Mouse (Mus musculus): ENCODE results near the gene Aebp2. TPM values are rescaled to one million over a fixed set of nuclear protein-coding genes. Genes with fewer than 3 reads are reported as not detected.

Aebp2 gene
- polyA plus RNA-seq, 1 experiment from 2014 or later, result 11.8 TPM

- Histone ChIP-seq H3K9ac (ENCODE audit: low read length) (no peak overlapping the region), H3K36me3 (ENCODE audit: control insufficient read depth, insufficient read depth, low read length) (no peaks in the 10 kb centered on the region), H3K4me3 (ENCODE audit: low read depth, low read length) (no peak overlapping the region), H3K4me2 (ENCODE audit: low read depth) (no peak overlapping the region), H3K27me3 (ENCODE audit: control insufficient read depth, insufficient read depth, low read length) (no peaks in the 10 kb centered on the region), H3K9me3 (ENCODE audit: control insufficient read depth, low read length) (no peaks in the 10 kb centered on the region), H3K27ac (ENCODE audit: low read depth, low read length) (no peak overlapping the region), H3K4me1 (ENCODE audit: control insufficient read depth, insufficient read depth, low read length) (peaks cover 8% of the 10 kb centered on the region)
- DNase-seq (ENCODE audit: low spot score) (no peak), ATAC-seq (ENCODE audit: insufficient read depth, low FRiP score, low TSS enrichment) (no peak)
- 89% methylated on average over 4 of the region's 4 CpGs for whole genome bisulfite sequencing
Measured at GRCm38 (mm10) chr6:140629176-140629859, 6.9 kb downstream of the Aebp2 start.

- H3K27ac ChIP-seq (ENCODE audit: low read depth, low read length), result no peak overlapping the region
- 71% methylated on average over 4 of the region's 4 CpGs for WGBS
Measured at GRCm38 (mm10) chr6:140630306-140630705, 7.8 kb downstream of the Aebp2 start.

GRCm38 (mm10) chr6:140633616-140634015 is 11.2 kb downstream of the Aebp2 start:
- no peak overlapping the region for H3K4me3 ChIP-seq (ENCODE audit: low read depth, low read length)
- H3K27me3 ChIP-seq (ENCODE audit: control insufficient read depth, insufficient read depth, low read length), result no peaks in the 10 kb centered on the region
- H3K9ac ChIP-seq (ENCODE audit: low read length), result no peak overlapping the region
- H3K27ac ChIP-seq (ENCODE audit: low read depth, low read length), result no peak overlapping the region
- DNase-seq (ENCODE audit: low spot score) (no peak), ATAC-seq (ENCODE audit: insufficient read depth, low FRiP score, low TSS enrichment) (no peak)
- 0 out of 2 replicates have a peak, but pooled peaks cover 4% of the 10 kb centered on the region for H3K36me3 ChIP-seq (ENCODE audit: control insufficient read depth, insufficient read depth, low read length)
- H3K4me1 ChIP-seq (ENCODE audit: control insufficient read depth, insufficient read depth, low read length), result no peaks in the 10 kb centered on the region
- WGBS, result 95% methylated on average over 8 of the region's 8 CpGs
- no peaks in the 10 kb centered on the region for H3K9me3 ChIP-seq (ENCODE audit: control insufficient read depth, low read length)
- H3K4me2 ChIP-seq (ENCODE audit: low read depth), result no peak overlapping the region

More at GRCm38 (mm10) chr6:140630306-140630705, 7.8 kb downstream of the Aebp2 start:
- Histone ChIP-seq H3K4me1 (ENCODE audit: control insufficient read depth, insufficient read depth, low read length) (peaks cover 8% of the 10 kb centered on the region), H3K27me3 (ENCODE audit: control insufficient read depth, insufficient read depth, low read length) (no peaks in the 10 kb centered on the region), H3K36me3 (ENCODE audit: control insufficient read depth, insufficient read depth, low read length) (no peaks in the 10 kb centered on the region), H3K9me3 (ENCODE audit: control insufficient read depth, low read length) (no peaks in the 10 kb centered on the region), H3K4me2 (ENCODE audit: low read depth) (no peak overlapping the region), H3K4me3 (ENCODE audit: low read depth, low read length) (no peak overlapping the region), H3K9ac (ENCODE audit: low read length) (no peak overlapping the region)
- DNase-seq (ENCODE audit: low spot score) (no peak), ATAC-seq (ENCODE audit: insufficient read depth, low FRiP score, low TSS enrichment) (no peak)

- Histone ChIP-seq H3K4me3 (ENCODE audit: low read depth, low read length) (no peak overlapping the region), H3K4me1 (ENCODE audit: control insufficient read depth, insufficient read depth, low read length) (no peaks in the 10 kb centered on the region), H3K4me2 (ENCODE audit: low read depth) (no peak overlapping the region), H3K9ac (ENCODE audit: low read length) (no peak overlapping the region), H3K27ac (ENCODE audit: low read depth, low read length) (no peak overlapping the region), H3K9me3 (ENCODE audit: control insufficient read depth, low read length) (no peaks in the 10 kb centered on the region), H3K27me3 (ENCODE audit: control insufficient read depth, insufficient read depth, low read length) (no peaks in the 10 kb centered on the region), H3K36me3 (ENCODE audit: control insufficient read depth, insufficient read depth, low read length) (peaks cover 4% of the 10 kb centered on the region; the same call in 1 of the 2 replicates)
- 95% methylated on average over 4 of the region's 4 CpGs for WGBS
- ATAC-seq (ENCODE audit: insufficient read depth, low FRiP score, low TSS enrichment) (no peak), DNase-seq (ENCODE audit: low spot score) (no peak)
Measured at GRCm38 (mm10) chr6:140636290-140636689, 13.8 kb downstream of the Aebp2 start.

- no peak overlapping the region for H3K27ac ChIP-seq (ENCODE audit: low read depth, low read length)
- peaks cover 9% of the 10 kb centered on the region; the same call in 1 of the 2 replicates for H3K36me3 ChIP-seq (ENCODE audit: control insufficient read depth, insufficient read depth, low read length)
- no peak overlapping the region for H3K9ac ChIP-seq (ENCODE audit: low read length)
- DNase-seq (ENCODE audit: low spot score) (no peak), ATAC-seq (ENCODE audit: insufficient read depth, low FRiP score, low TSS enrichment) (no peak)
- WGBS, result 96% methylated on average over 7 of the region's 7 CpGs
- no peaks in the 10 kb centered on the region for H3K9me3 ChIP-seq (ENCODE audit: control insufficient read depth, low read length)
- H3K4me2 ChIP-seq (ENCODE audit: low read depth), result no peak overlapping the region
- H3K4me3 ChIP-seq (ENCODE audit: low read depth, low read length), result no peak overlapping the region
- H3K4me1 ChIP-seq (ENCODE audit: control insufficient read depth, insufficient read depth, low read length), result no peaks in the 10 kb centered on the region
- no peaks in the 10 kb centered on the region for H3K27me3 ChIP-seq (ENCODE audit: control insufficient read depth, insufficient read depth, low read length)
Measured at GRCm38 (mm10) chr6:140642010-140642409, 19.5 kb downstream of the Aebp2 start.

GRCm38 (mm10) chr6:140642655-140643054 is 20.2 kb downstream of the Aebp2 start:
- WGBS, result 95% methylated on average over 12 of the region's 12 CpGs
- Histone ChIP-seq H3K27ac (ENCODE audit: low read depth, low read length) (no peak overlapping the region), H3K4me1 (ENCODE audit: control insufficient read depth, insufficient read depth, low read length) (no peaks in the 10 kb centered on the region), H3K9ac (ENCODE audit: low read length) (no peak overlapping the region), H3K4me2 (ENCODE audit: low read depth) (no peak overlapping the region), H3K4me3 (ENCODE audit: low read depth, low read length) (no peak overlapping the region), H3K27me3 (ENCODE audit: control insufficient read depth, insufficient read depth, low read length) (no peaks in the 10 kb centered on the region), H3K36me3 (ENCODE audit: control insufficient read depth, insufficient read depth, low read length) (peaks cover 7% of the 10 kb centered on the region; the same call in 1 of the 2 replicates), H3K9me3 (ENCODE audit: control insufficient read depth, low read length) (no peaks in the 10 kb centered on the region)
- ATAC-seq (ENCODE audit: insufficient read depth, low FRiP score, low TSS enrichment) (no peak), DNase-seq (ENCODE audit: low spot score) (no peak)

- no peak overlapping the region for H3K27ac ChIP-seq (ENCODE audit: low read depth, low read length)
- peaks cover 7% of the 10 kb centered on the region; the same call in 1 of the 2 replicates for H3K36me3 ChIP-seq (ENCODE audit: control insufficient read depth, insufficient read depth, low read length)
- no peak for DNase-seq (ENCODE audit: low spot score)
- no peaks in the 10 kb centered on the region for H3K27me3 ChIP-seq (ENCODE audit: control insufficient read depth, insufficient read depth, low read length)
- H3K4me3 ChIP-seq (ENCODE audit: low read depth, low read length), result no peak overlapping the region
- no peak for ATAC-seq (ENCODE audit: insufficient read depth, low FRiP score, low TSS enrichment)
- no peaks in the 10 kb centered on the region for H3K4me1 ChIP-seq (ENCODE audit: control insufficient read depth, insufficient read depth, low read length)
- no peaks in the 10 kb centered on the region for H3K9me3 ChIP-seq (ENCODE audit: control insufficient read depth, low read length)
- no peak overlapping the region for H3K9ac ChIP-seq (ENCODE audit: low read length)
- H3K4me2 ChIP-seq (ENCODE audit: low read depth), result no peak overlapping the region
Measured at GRCm38 (mm10) chr6:140645931-140646330, 23.5 kb downstream of the Aebp2 start.

GRCm38 (mm10) chr6:140646892-140647291 is 24.4 kb downstream of the Aebp2 start:
- Histone ChIP-seq H3K4me3 (ENCODE audit: low read depth, low read length) (no peak overlapping the region), H3K4me2 (ENCODE audit: low read depth) (no peak overlapping the region), H3K4me1 (ENCODE audit: control insufficient read depth, insufficient read depth, low read length) (no peaks in the 10 kb centered on the region), H3K36me3 (ENCODE audit: control insufficient read depth, insufficient read depth, low read length) (peaks cover 7% of the 10 kb centered on the region; the same call in 1 of the 2 replicates), H3K9me3 (ENCODE audit: control insufficient read depth, low read length) (no peaks in the 10 kb centered on the region), H3K27ac (ENCODE audit: low read depth, low read length) (no peak overlapping the region), H3K27me3 (ENCODE audit: control insufficient read depth, insufficient read depth, low read length) (no peaks in the 10 kb centered on the region), H3K9ac (ENCODE audit: low read length) (no peak overlapping the region)
- DNase-seq (ENCODE audit: low spot score) (no peak), ATAC-seq (ENCODE audit: insufficient read depth, low FRiP score, low TSS enrichment) (0 out of 2 replicates have a peak, but pooled peaks have one; percentile 35)
- WGBS, result 91% methylated on average over 6 of the region's 6 CpGs

GRCm38 (mm10) chr6:140649812-140650211 is 27.3 kb downstream of the Aebp2 start:
- ATAC-seq (ENCODE audit: insufficient read depth, low FRiP score, low TSS enrichment) (no peak), DNase-seq (ENCODE audit: low spot score) (no peak)
- Histone ChIP-seq H3K4me2 (ENCODE audit: low read depth) (no peak overlapping the region), H3K9ac (ENCODE audit: low read length) (no peak overlapping the region), H3K4me3 (ENCODE audit: low read depth, low read length) (no peak overlapping the region), H3K4me1 (ENCODE audit: control insufficient read depth, insufficient read depth, low read length) (no peaks in the 10 kb centered on the region), H3K36me3 (ENCODE audit: control insufficient read depth, insufficient read depth, low read length) (peaks cover 4% of the 10 kb centered on the region; the same call in 1 of the 2 replicates), H3K27ac (ENCODE audit: low read depth, low read length) (no peak overlapping the region), H3K27me3 (ENCODE audit: control insufficient read depth, insufficient read depth, low read length) (no peaks in the 10 kb centered on the region), H3K9me3 (ENCODE audit: control insufficient read depth, low read length) (no peaks in the 10 kb centered on the region)
- 45% methylated on average over 1 of the region's 1 CpGs for WGBS

All from neural tube, embryonic 11.5 days (tissue).